Mouse (Mus musculus) ES-Bruce4 (cell line): Measurements from ENCODE around the gene Cacna1g. TPM values are rescaled to one million over a fixed set of nuclear protein-coding genes. Genes with fewer than 3 reads are reported as not detected.

Experiments used
- H3K27ac ChIP-seq: 2 replicates; pipeline ENCODE4 v1.5.1; 2012; ENCODE audit warnings: low read length, inconsistent platforms; ENCODE audit not compliant: insufficient read depth
- H3K27me3 ChIP-seq: 2 replicates; pipeline ENCODE4 v1.6.1; 2012; ENCODE audit warnings: mild to moderate bottlenecking, low read length, inconsistent platforms; ENCODE audit not compliant: control insufficient read depth, poor library complexity, insufficient read depth, severe bottlenecking
- H3K36me3 ChIP-seq: 2 replicates; pipeline ENCODE4 v1.6.1; 2012; ENCODE audit warnings: inconsistent platforms, mild to moderate bottlenecking, low read length, moderate library complexity; ENCODE audit not compliant: control insufficient read depth, poor library complexity, insufficient read depth, severe bottlenecking
- H3K4me1 ChIP-seq: one replicate; pipeline ENCODE4 v1.8.1; 2011; ENCODE audit warnings: low read length; ENCODE audit not compliant: control insufficient read depth, insufficient read depth
- H3K4me3 ChIP-seq: 2 replicates; pipeline ENCODE4 v1.5.1; 2011; ENCODE audit warnings: low read depth, mild to moderate bottlenecking, low read length
- H3K9ac ChIP-seq: 2 replicates; pipeline ENCODE4 v1.6.1; 2012; ENCODE audit warnings: low read depth, mild to moderate bottlenecking, inconsistent platforms; ENCODE audit not compliant: poor library complexity, severe bottlenecking
- H3K9me3 ChIP-seq: replicated peaks from 2 replicates; pipeline ENCODE4 v1.6.1; 2012; ENCODE audit warnings: mild to moderate bottlenecking, low read length, inconsistent platforms; ENCODE audit not compliant: control insufficient read depth, poor library complexity, insufficient read depth, severe bottlenecking
- CTCF ChIP-seq: IDR thresholded peaks from one replicate; pipeline ENCODE4 v1.8.1; 2011; ENCODE audit warnings: low read depth, low read length
- EP300 ChIP-seq: IDR thresholded peaks from 2 replicates; pipeline ENCODE4 v1.6.1; 2011; ENCODE audit warnings: low read depth, low read length; ENCODE audit not compliant: insufficient read depth
- POLR2A ChIP-seq: IDR thresholded peaks from one replicate; pipeline ENCODE4 v1.8.1; 2011; ENCODE audit warnings: low read length; ENCODE audit not compliant: insufficient read depth
- polyA plus RNA-seq: library from polyadenylated mRNA; stranded (reverse); fragments of >200 nt; gene quantifications from 2 replicates; pipeline ENCODE4 v1.2.4, GENCODE M21; 2011; ENCODE audit warnings: low read depth; ENCODE audit not compliant: missing spikeins, insufficient read depth, insufficient read length

Gene Cacna1g
- polyA plus RNA-seq, 1 experiment, result 2.9 TPM

DNA sequence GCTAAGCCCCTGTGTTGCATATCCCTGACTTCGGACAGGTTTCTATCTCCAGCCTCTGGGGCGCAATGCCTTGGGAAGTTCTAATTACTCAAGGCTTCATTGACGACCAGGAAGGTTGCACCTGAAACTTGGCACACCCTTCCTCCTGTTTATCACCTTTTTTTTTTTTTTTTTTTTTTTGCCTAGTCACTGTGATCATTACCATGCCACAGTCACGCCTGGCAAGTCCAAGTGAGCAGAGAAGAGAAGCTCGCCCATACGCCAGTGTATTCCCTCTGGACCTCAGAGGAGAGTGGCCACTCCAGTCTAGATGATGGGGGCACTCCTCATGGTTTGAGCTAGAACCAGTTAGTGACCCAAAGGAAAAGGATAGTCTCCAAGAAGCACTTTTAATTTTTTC is 83.2 kb downstream of the Cacna1g start:
- H3K27me3 ChIP-seq, result no peaks in the 10 kb centered on the region
- TF ChIP-seq POLR2A (no peak), CTCF (no peak), EP300 (no peak)
- no peaks in the 10 kb centered on the region for H3K36me3 ChIP-seq
- no peak overlapping the region for H3K4me3 ChIP-seq
- H3K27ac ChIP-seq, result no peak overlapping the region
- no peaks in the 10 kb centered on the region for H3K4me1 ChIP-seq
- H3K9ac ChIP-seq, result no peak overlapping the region
- H3K9me3 ChIP-seq, result no peaks in the 10 kb centered on the region

DNA sequence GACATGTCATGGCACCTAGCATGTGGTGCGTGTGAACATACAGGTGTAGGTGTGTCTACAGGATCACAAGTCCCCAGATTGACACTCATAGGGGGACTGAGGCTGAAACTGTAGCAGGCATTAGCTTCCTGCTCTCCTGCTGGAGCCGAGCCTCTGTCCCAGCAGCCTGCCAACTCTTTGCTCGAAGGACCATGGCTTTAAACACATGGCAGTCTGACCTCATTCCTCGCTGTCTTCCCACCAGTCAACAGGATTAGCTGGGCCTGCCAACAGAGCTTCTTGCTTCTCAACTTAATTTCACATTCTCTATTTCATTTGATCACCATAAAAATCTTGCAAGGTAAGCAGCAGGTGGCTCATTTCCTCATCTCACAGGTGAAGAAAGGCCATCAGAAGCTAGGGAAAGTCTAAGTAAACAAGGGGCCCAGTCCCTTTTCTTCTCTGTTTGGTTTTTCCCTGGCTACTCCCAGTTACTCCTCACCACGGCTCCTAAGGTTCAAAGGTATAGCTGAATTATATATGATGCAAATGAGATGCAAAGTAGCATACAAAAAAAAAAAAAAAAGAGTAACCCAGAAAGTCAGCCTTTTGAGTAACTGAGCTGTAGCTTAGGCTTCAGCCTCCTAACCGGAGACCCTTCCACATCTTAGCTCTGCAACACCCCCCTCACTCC is 84.1 kb downstream of the Cacna1g start:
- no peaks in the 10 kb centered on the region for H3K27me3 ChIP-seq
- H3K9me3 ChIP-seq, result no peaks in the 10 kb centered on the region
- no peak overlapping the region for H3K27ac ChIP-seq
- no peak overlapping the region for H3K9ac ChIP-seq
- no peak for TF ChIP-seq POLR2A
- no peak for TF ChIP-seq CTCF
- TF ChIP-seq EP300, result no peak
- H3K4me3 ChIP-seq, result no peak overlapping the region
- H3K36me3 ChIP-seq, result no peaks in the 10 kb centered on the region
- no peaks in the 10 kb centered on the region for H3K4me1 ChIP-seq

DNA sequence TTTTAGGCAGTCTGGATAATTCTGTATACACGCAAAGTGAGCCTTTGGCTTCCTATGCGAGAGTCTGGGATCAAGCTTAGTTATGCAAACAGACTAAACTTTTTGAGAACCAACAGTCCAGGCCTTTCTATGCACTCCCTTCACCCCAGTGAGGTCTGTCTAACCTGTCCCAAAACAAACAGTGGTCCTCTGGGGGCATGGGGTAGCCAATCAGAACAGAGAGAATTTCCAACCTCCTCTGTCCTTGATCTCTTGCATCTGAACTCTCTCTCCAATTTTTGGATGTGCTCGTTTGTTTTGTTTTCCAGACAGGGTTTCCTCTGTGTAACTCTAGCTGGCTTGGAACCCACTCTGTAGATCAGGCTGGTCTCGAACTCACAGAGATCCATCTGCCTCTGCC is 85.0 kb downstream of the Cacna1g start:
- H3K27me3 ChIP-seq, result no peaks in the 10 kb centered on the region
- H3K9me3 ChIP-seq, result no peaks in the 10 kb centered on the region
- TF ChIP-seq EP300 (no peak), POLR2A (no peak), CTCF (no peak)
- H3K36me3 ChIP-seq, result no peaks in the 10 kb centered on the region
- no peak overlapping the region for H3K9ac ChIP-seq
- H3K4me3 ChIP-seq, result no peak overlapping the region
- H3K27ac ChIP-seq, result no peak overlapping the region
- no peaks in the 10 kb centered on the region for H3K4me1 ChIP-seq

DNA sequence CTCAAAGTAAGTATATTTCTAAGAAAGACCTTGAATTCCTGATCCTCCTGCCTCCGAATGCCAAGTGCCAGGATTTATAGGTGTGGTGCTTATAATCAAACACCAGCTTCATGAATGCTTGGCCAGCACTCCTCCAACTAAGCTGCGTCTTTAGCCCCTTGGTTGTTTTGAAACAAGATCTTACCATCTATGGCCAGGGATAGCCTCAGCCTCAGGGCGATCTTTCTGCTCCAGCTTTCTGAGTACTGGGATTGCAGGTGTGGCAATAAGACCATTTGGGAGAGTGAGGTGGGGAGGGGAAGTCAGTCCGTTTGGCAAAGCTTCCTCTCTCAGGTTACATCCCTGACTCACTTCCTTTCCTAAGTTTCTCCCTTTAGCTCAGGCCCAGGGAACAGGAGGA is 86.2 kb downstream of the Cacna1g start:
- Histone ChIP-seq H3K27ac (no peak overlapping the region), H3K36me3 (no peaks in the 10 kb centered on the region), H3K27me3 (no peaks in the 10 kb centered on the region), H3K4me3 (no peak overlapping the region), H3K9ac (no peak overlapping the region), H3K4me1 (no peaks in the 10 kb centered on the region), H3K9me3 (no peaks in the 10 kb centered on the region)
- TF ChIP-seq CTCF (no peak), POLR2A (no peak), EP300 (no peak)

DNA sequence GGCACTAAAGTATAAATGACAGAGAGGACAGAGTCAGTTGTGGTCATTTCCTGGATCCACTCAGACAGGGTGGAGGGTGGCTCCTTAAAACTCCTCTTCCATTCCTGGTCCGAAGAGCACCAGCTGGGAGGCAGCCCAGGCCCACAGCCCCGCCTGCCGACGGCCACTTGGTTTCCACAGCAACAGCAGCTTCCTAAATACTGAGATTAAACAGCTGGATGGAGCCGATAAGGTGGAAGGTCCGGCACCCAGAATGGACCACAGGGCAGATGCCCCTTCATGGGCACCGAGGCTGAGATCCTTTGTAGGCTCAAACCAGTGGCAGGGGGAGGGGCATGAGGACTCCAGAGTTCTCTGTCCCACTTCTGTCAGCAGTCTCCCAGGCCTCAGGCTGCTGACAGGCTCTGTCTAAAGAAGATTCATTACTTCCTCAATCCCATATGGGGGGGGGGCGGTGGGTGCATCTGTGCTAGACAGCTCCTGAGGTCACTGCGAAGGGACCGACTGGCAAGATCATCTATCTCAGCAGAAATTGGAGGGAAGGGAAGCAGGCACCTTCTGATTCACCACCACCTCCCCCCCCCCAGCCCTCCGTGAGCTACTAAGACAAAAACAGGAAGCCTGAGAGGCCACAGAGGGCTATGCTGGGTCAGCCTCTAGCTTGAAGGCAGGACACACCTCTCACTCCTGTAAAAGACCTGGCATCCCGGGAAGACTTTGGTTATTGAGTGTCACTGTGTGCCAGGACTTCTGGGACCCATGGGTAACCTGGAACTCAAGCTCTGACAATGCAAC is 87.8 kb downstream of the Cacna1g start:
- H3K4me3 ChIP-seq, result no peak overlapping the region
- no peaks in the 10 kb centered on the region for H3K27me3 ChIP-seq
- no peak for TF ChIP-seq CTCF
- no peak for TF ChIP-seq POLR2A
- TF ChIP-seq EP300, result no peak
- no peaks in the 10 kb centered on the region for H3K36me3 ChIP-seq
- H3K9ac ChIP-seq, result no peak overlapping the region
- no peak overlapping the region for H3K27ac ChIP-seq
- no peaks in the 10 kb centered on the region for H3K4me1 ChIP-seq
- H3K9me3 ChIP-seq, result no peaks in the 10 kb centered on the region

DNA sequence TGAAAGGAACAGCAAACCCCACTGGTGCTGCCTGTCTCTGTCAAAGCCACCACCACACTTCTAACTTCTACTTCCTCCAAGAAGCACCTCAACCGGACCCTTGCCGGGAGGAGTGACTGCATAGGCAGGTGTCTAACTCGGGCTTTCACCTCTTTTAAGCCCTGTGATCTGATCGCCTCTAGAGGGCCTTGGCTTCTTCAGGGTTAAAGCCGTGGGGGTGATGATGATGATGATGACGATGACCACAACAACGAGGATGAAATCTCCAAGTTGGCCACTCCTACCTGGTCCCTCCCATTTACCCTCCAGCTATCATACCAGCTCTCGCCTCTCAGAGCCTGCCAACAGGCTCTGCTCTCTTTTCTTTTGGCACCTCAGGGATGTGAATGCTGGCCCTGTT is 94.3 kb downstream of the Cacna1g start:
- Histone ChIP-seq H3K9me3 (no peaks in the 10 kb centered on the region), H3K9ac (no peak overlapping the region), H3K4me1 (no peaks in the 10 kb centered on the region), H3K27me3 (no peaks in the 10 kb centered on the region), H3K27ac (no peak overlapping the region), H3K4me3 (no peak overlapping the region), H3K36me3 (no peaks in the 10 kb centered on the region)
- TF ChIP-seq EP300, result no peak
- TF ChIP-seq POLR2A, result no peak
- TF ChIP-seq CTCF, result no peak
